Mouse (Mus musculus): Measurements from ENCODE around the gene Nudt7. TPM values are rescaled to one million over a fixed set of nuclear protein-coding genes. Genes with fewer than 3 reads are reported as not detected.

Nudt7 gene
- polyA plus RNA-seq (2014; fragmentation: Nextera tagmentation; extraction: Ambion mirVana), result 13.7 and 15.8 TPM in 2 replicates

DNA sequence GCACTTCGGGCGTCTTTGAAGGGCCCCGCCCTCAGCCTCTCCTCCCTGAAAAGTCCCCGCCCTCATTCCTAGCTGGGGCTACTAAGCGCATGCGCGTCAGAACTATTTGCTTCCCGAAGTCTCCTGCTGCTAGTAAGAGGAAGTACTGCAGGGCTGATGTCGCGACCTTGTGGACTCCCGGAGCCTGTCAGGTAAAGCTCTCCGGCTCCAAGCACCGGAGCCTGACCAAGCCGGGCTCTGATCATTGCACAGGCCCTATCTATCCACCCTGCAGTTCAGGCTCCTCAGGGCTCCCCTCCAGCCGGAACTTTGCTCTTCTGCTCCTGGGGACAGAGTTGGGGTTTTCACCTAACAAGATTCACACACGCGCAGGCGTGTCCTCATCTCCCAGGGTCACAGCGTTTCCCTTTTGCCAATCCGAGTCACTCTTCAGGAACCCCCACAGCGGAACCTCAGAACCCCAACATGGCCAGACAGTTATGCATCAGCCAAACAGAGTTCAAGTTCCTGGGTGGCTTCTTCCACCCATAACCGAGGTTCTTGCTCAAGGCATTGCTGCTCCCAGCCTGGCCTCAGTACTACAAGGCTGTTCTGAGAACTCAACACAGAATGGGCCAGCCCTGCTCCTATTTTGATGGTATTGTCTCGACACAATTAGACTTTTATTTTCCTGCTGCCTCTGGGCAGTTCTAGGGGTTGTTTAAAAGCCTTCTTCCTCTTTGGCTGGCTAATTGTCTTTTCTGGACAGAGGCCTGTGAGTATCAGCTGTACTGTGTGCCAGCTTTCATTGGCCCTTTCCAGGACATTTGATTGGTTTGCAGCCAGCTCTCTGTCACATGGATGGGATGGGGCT, at the start of gene Nudt7:
Nudt7 (plus strand) TSS at position 48 of the 853 bp plus-strand sequence.
- Histone ChIP-seq H3K36me3 (ENCODE audit: control insufficient read depth, insufficient read depth, low read length) (no peaks in the 10 kb centered on the region), H3K9ac (replicated peaks; ENCODE audit: low read depth, low read length) (peak within 1 kb of the TSS; percentile 54), H3K27ac (ENCODE audit: low read length) (peak within 1 kb of the TSS; percentile 49; the same call in 1 of the 2 replicates), H3K4me2 (replicated peaks; ENCODE audit: low read depth, low read length) (peak within 1 kb of the TSS; percentile 71), H3K9me3 (ENCODE audit: control insufficient read depth, low read depth, low read length) (no peaks in the 10 kb centered on the region), H3K4me1 (ENCODE audit: control insufficient read depth, insufficient read depth, low read length) (peaks cover 7% of the 10 kb centered on the region; the same call in 1 of the 2 replicates), H3K27me3 (ENCODE audit: control insufficient read depth, insufficient read depth, low read length) (no peaks in the 10 kb centered on the region), H3K4me3 (ENCODE audit: low read depth, low read length) (peak within 1 kb of the TSS; percentile 55)
- WGBS, result 2% methylated on average over 23 of the region's 23 CpGs
- ATAC-seq (ENCODE audit: insufficient number of reproducible peaks, insufficient read depth, low FRiP score, low read depth), result peak; percentile 93

GRCm38 (mm10) chr8:114087932-114088331, 45.4 kb upstream of the Nudt7 start:
- H3K4me1 ChIP-seq (ENCODE audit: control insufficient read depth, insufficient read depth, low read length), result no peaks in the 10 kb centered on the region
- WGBS, result 67% methylated on average over 4 of the region's 4 CpGs
- no peaks in the 10 kb centered on the region for H3K36me3 ChIP-seq (ENCODE audit: control insufficient read depth, insufficient read depth, low read length)
- H3K4me3 ChIP-seq (ENCODE audit: low read depth, low read length), result no peak overlapping the region
- H3K27me3 ChIP-seq (ENCODE audit: control insufficient read depth, insufficient read depth, low read length), result no peaks in the 10 kb centered on the region
- no peak for ATAC-seq (ENCODE audit: insufficient number of reproducible peaks, insufficient read depth, low FRiP score, low read depth)
- H3K4me2 ChIP-seq (replicated peaks; ENCODE audit: low read depth, low read length), result no peak overlapping the region
- no peak overlapping the region for H3K9ac ChIP-seq (replicated peaks; ENCODE audit: low read depth, low read length)
- H3K27ac ChIP-seq (ENCODE audit: low read length), result no peak overlapping the region
- H3K9me3 ChIP-seq (ENCODE audit: control insufficient read depth, low read depth, low read length), result no peaks in the 10 kb centered on the region

- Histone ChIP-seq H3K4me3 (ENCODE audit: low read depth, low read length) (no peak overlapping the region), H3K36me3 (ENCODE audit: control insufficient read depth, insufficient read depth, low read length) (no peaks in the 10 kb centered on the region), H3K27me3 (ENCODE audit: control insufficient read depth, insufficient read depth, low read length) (no peaks in the 10 kb centered on the region), H3K4me1 (ENCODE audit: control insufficient read depth, insufficient read depth, low read length) (no peaks in the 10 kb centered on the region), H3K9ac (replicated peaks; ENCODE audit: low read depth, low read length) (no peak overlapping the region), H3K4me2 (replicated peaks; ENCODE audit: low read depth, low read length) (no peak overlapping the region), H3K9me3 (ENCODE audit: control insufficient read depth, low read depth, low read length) (no peaks in the 10 kb centered on the region), H3K27ac (ENCODE audit: low read length) (no peak overlapping the region)
- ATAC-seq (ENCODE audit: insufficient number of reproducible peaks, insufficient read depth, low FRiP score, low read depth), result no peak
- WGBS, result 81% methylated on average over 4 of the region's 4 CpGs
These were observed 42.6 kb upstream of the Nudt7 start for GRCm38 (mm10) chr8:114090736-114091135.

DNA sequence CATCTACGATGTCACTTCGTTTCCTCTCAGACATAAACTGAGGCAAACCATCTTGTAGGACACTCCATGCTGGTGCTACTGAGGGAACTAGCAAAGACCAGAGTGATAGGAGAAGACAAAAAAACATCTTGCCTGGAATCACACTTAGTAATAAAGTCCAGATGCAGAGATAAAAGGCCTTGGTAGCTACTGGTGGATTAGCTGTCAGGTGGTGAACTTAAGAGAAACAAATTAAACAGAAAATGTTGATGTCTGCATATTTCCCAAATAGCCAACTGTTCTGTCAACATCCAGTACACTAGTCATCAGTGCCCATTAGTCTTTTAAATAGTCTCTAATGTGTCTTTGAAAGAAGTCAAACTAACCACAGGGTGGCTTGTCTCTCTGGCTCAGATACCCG, 40.0 kb upstream of the Nudt7 start:
- Histone ChIP-seq H3K36me3 (ENCODE audit: control insufficient read depth, insufficient read depth, low read length) (no peaks in the 10 kb centered on the region), H3K27ac (ENCODE audit: low read length) (no peak overlapping the region), H3K4me2 (replicated peaks; ENCODE audit: low read depth, low read length) (no peak overlapping the region), H3K9me3 (ENCODE audit: control insufficient read depth, low read depth, low read length) (no peaks in the 10 kb centered on the region), H3K4me1 (ENCODE audit: control insufficient read depth, insufficient read depth, low read length) (no peaks in the 10 kb centered on the region), H3K4me3 (ENCODE audit: low read depth, low read length) (no peak overlapping the region), H3K27me3 (ENCODE audit: control insufficient read depth, insufficient read depth, low read length) (no peaks in the 10 kb centered on the region), H3K9ac (replicated peaks; ENCODE audit: low read depth, low read length) (no peak overlapping the region)
- WGBS, result 77% methylated on average over 3 of the region's 3 CpGs
- no peak for ATAC-seq (ENCODE audit: insufficient number of reproducible peaks, insufficient read depth, low FRiP score, low read depth)

GRCm38 (mm10) chr8:114094526-114094925, 38.8 kb upstream of the Nudt7 start:
- 89% methylated on average over 4 of the region's 4 CpGs for WGBS
- Histone ChIP-seq H3K27me3 (ENCODE audit: control insufficient read depth, insufficient read depth, low read length) (no peaks in the 10 kb centered on the region), H3K4me3 (ENCODE audit: low read depth, low read length) (no peak overlapping the region), H3K4me1 (ENCODE audit: control insufficient read depth, insufficient read depth, low read length) (no peaks in the 10 kb centered on the region), H3K36me3 (ENCODE audit: control insufficient read depth, insufficient read depth, low read length) (no peaks in the 10 kb centered on the region), H3K9ac (replicated peaks; ENCODE audit: low read depth, low read length) (no peak overlapping the region), H3K27ac (ENCODE audit: low read length) (no peak overlapping the region), H3K9me3 (ENCODE audit: control insufficient read depth, low read depth, low read length) (no peaks in the 10 kb centered on the region), H3K4me2 (replicated peaks; ENCODE audit: low read depth, low read length) (no peak overlapping the region)
- ATAC-seq (ENCODE audit: insufficient number of reproducible peaks, insufficient read depth, low FRiP score, low read depth), result no peak

- Histone ChIP-seq H3K9ac (replicated peaks; ENCODE audit: low read depth, low read length) (no peak overlapping the region), H3K9me3 (ENCODE audit: control insufficient read depth, low read depth, low read length) (no peaks in the 10 kb centered on the region), H3K27me3 (ENCODE audit: control insufficient read depth, insufficient read depth, low read length) (no peaks in the 10 kb centered on the region), H3K36me3 (ENCODE audit: control insufficient read depth, insufficient read depth, low read length) (no peaks in the 10 kb centered on the region), H3K4me2 (replicated peaks; ENCODE audit: low read depth, low read length) (no peak overlapping the region), H3K4me3 (ENCODE audit: low read depth, low read length) (no peak overlapping the region), H3K27ac (ENCODE audit: low read length) (no peak overlapping the region), H3K4me1 (ENCODE audit: control insufficient read depth, insufficient read depth, low read length) (no peaks in the 10 kb centered on the region)
- no peak for ATAC-seq (ENCODE audit: insufficient number of reproducible peaks, insufficient read depth, low FRiP score, low read depth)
- WGBS, result 83% methylated on average over 14 of the region's 14 CpGs
These were observed 32.7 kb upstream of the Nudt7 start for GRCm38 (mm10) chr8:114100561-114101206.

GRCm38 (mm10) chr8:114103401-114103800, 30.0 kb upstream of the Nudt7 start:
- Histone ChIP-seq H3K4me2 (replicated peaks; ENCODE audit: low read depth, low read length) (no peak overlapping the region), H3K4me1 (ENCODE audit: control insufficient read depth, insufficient read depth, low read length) (no peaks in the 10 kb centered on the region), H3K9ac (replicated peaks; ENCODE audit: low read depth, low read length) (no peak overlapping the region), H3K9me3 (ENCODE audit: control insufficient read depth, low read depth, low read length) (no peaks in the 10 kb centered on the region), H3K27me3 (ENCODE audit: control insufficient read depth, insufficient read depth, low read length) (no peaks in the 10 kb centered on the region), H3K4me3 (ENCODE audit: low read depth, low read length) (no peak overlapping the region), H3K36me3 (ENCODE audit: control insufficient read depth, insufficient read depth, low read length) (no peaks in the 10 kb centered on the region), H3K27ac (ENCODE audit: low read length) (no peak overlapping the region)
- whole genome bisulfite sequencing, result 75% methylated on average over 7 of the region's 7 CpGs
- no peak for ATAC-seq (ENCODE audit: insufficient number of reproducible peaks, insufficient read depth, low FRiP score, low read depth)

- H3K9ac ChIP-seq (replicated peaks; ENCODE audit: low read depth, low read length), result no peak overlapping the region
- H3K27me3 ChIP-seq (ENCODE audit: control insufficient read depth, insufficient read depth, low read length), result no peaks in the 10 kb centered on the region
- ATAC-seq (ENCODE audit: insufficient number of reproducible peaks, insufficient read depth, low FRiP score, low read depth), result no peak
- no peaks in the 10 kb centered on the region for H3K36me3 ChIP-seq (ENCODE audit: control insufficient read depth, insufficient read depth, low read length)
- H3K4me1 ChIP-seq (ENCODE audit: control insufficient read depth, insufficient read depth, low read length), result no peaks in the 10 kb centered on the region
- no peaks in the 10 kb centered on the region for H3K9me3 ChIP-seq (ENCODE audit: control insufficient read depth, low read depth, low read length)
- no peak overlapping the region for H3K27ac ChIP-seq (ENCODE audit: low read length)
- 84% methylated on average over 5 of the region's 5 CpGs for WGBS
- no peak overlapping the region for H3K4me2 ChIP-seq (replicated peaks; ENCODE audit: low read depth, low read length)
- H3K4me3 ChIP-seq (ENCODE audit: low read depth, low read length), result no peak overlapping the region
These were observed 27.4 kb upstream of the Nudt7 start for GRCm38 (mm10) chr8:114105971-114106370.
